Mouse (Mus musculus): ENCODE data around the gene Spryd3. TPM values are rescaled to one million over a fixed set of nuclear protein-coding genes. Genes with fewer than 3 reads are reported as not detected.

Spryd3 gene
- polyA plus RNA-seq, 1 experiment from 2014 or later: 50.8 TPM

GRCm38 (mm10) chr15:102117461-102118443, 18.3 kb downstream of the Spryd3 start:
- Histone ChIP-seq H3K4me2 (no peak overlapping the region), H3K9ac (no peak overlapping the region), H3K9me3 (no peaks in the 10 kb centered on the region), H3K4me3 (no peak overlapping the region), H3K27ac (peak overlapping the region; percentile 78), H3K36me3 (peaks cover 77% of the 10 kb centered on the region), H3K27me3 (no peaks in the 10 kb centered on the region), H3K4me1 (replicated peaks) (peaks cover 34% of the 10 kb centered on the region)
- 77% methylated on average over 19 of the region's 19 CpGs for WGBS
- ATAC-seq (ENCODE audit: low FRiP score): no peak

- no peak overlapping the region for H3K4me3 ChIP-seq
- H3K27me3 ChIP-seq: no peaks in the 10 kb centered on the region
- peak overlapping the region; percentile 78 for H3K27ac ChIP-seq
- H3K4me2 ChIP-seq: no peak overlapping the region
- peak; percentile 70 for ATAC-seq (ENCODE audit: low FRiP score)
- H3K4me1 ChIP-seq (replicated peaks): peaks cover 34% of the 10 kb centered on the region
- H3K36me3 ChIP-seq: peaks cover 70% of the 10 kb centered on the region
- no peaks in the 10 kb centered on the region for H3K9me3 ChIP-seq
- no peak overlapping the region for H3K9ac ChIP-seq
- 71% methylated on average over 11 of the region's 11 CpGs for WGBS
Measured at GRCm38 (mm10) chr15:102116753-102117415, 19.1 kb downstream of the Spryd3 start.

DNA sequence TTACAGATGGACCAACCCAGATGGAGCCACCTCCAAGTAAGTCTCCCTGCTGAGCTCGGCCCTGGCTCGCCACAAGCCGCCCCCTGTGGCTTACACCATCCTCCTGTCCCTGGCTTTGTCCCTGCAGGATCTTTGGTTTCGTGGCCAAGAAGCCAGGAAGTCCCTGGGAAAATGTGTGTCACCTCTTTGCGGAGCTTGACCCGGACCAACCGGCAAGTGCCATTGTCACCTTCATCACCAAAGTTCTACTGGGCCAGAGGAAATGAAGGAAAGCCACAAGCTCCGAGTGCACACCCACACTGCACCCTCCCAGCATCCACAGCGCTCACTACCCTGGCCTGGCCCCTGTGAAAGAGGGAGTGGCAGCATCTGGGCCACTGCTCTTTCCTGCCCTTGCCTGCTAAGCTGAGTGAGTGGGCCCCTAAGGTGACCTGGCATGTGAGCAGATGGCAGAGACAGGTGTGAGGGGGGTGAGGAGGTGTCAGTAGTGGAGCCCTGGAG, 20.3 kb downstream of the Spryd3 start:
- peaks cover 34% of the 10 kb centered on the region for H3K4me1 ChIP-seq (replicated peaks)
- 69% methylated on average over 9 of the region's 9 CpGs for WGBS
- no peaks in the 10 kb centered on the region for H3K27me3 ChIP-seq
- 0 out of 2 replicates have a peak overlapping the region, but pooled peaks have one; percentile 24 for H3K9ac ChIP-seq
- peaks cover 59% of the 10 kb centered on the region for H3K36me3 ChIP-seq
- H3K9me3 ChIP-seq: no peaks in the 10 kb centered on the region
- no peak overlapping the region for H3K4me2 ChIP-seq
- no peak overlapping the region for H3K4me3 ChIP-seq
- peak overlapping the region; percentile 78 for H3K27ac ChIP-seq
- ATAC-seq (ENCODE audit: low FRiP score): no peak

- Histone ChIP-seq H3K4me3 (no peak overlapping the region), H3K27ac (no peak overlapping the region), H3K27me3 (no peaks in the 10 kb centered on the region), H3K9ac (no peak overlapping the region), H3K4me1 (replicated peaks) (peaks cover 29% of the 10 kb centered on the region), H3K4me2 (no peak overlapping the region), H3K36me3 (peaks cover 48% of the 10 kb centered on the region), H3K9me3 (no peaks in the 10 kb centered on the region)
- no peak for ATAC-seq (ENCODE audit: low FRiP score)
- 90% methylated on average over 7 of the region's 7 CpGs for WGBS
Measured at GRCm38 (mm10) chr15:102114651-102115260, 21.3 kb downstream of the Spryd3 start.

DNA sequence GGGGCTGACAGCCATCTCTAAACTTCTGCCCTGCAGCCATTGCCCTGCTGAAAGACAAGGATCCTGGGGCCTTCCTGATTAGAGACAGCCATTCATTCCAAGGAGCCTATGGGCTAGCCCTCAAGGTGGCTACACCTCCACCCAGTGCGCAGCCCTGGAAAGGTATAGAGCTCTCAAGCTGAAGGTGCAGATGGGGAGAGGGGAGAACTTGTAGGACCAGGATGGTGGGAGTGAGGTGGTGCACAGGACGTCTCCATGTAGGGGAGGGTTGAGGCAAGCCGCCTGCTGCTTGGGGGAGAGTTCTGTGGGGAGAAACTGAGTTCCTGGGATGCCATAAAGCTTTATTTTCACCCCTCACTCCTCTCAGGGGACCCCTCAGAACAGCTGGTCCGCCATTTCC, 22.4 kb downstream of the Spryd3 start:
- Histone ChIP-seq H3K4me2 (no peak overlapping the region), H3K9me3 (no peaks in the 10 kb centered on the region), H3K4me1 (replicated peaks) (peaks cover 36% of the 10 kb centered on the region), H3K9ac (no peak overlapping the region), H3K36me3 (peaks cover 38% of the 10 kb centered on the region), H3K4me3 (no peak overlapping the region), H3K27me3 (no peaks in the 10 kb centered on the region), H3K27ac (no peak overlapping the region)
- WGBS: 82% methylated on average over 4 of the region's 4 CpGs
- no peak for ATAC-seq (ENCODE audit: low FRiP score)

DNA sequence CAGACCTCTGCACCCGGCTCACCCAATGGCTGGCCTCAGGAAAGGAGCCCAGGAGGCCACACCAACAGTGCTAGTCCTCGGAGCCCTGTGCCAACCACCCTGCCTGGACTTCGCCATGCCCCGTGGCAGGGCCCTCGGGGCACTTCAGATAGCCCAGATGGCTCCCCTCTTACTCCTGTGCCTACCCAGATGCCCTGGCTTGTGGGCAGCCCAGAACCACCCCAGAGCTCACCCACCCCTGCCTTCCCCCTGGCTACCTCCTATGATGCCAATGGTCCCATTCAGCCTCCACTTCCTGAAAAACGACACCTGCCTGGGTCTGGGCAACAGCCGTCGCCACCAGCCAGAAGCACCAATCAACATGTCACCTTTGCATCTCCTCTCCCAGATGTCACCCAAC, 23.2 kb downstream of the Spryd3 start:
- H3K4me1 ChIP-seq (replicated peaks): peaks cover 37% of the 10 kb centered on the region
- peaks cover under 1% of the 10 kb centered on the region for H3K27me3 ChIP-seq
- H3K4me2 ChIP-seq: no peak overlapping the region
- H3K4me3 ChIP-seq: no peak overlapping the region
- 87% methylated on average over 8 of the region's 8 CpGs for WGBS
- no peak overlapping the region for H3K9ac ChIP-seq
- H3K27ac ChIP-seq: no peak overlapping the region
- H3K9me3 ChIP-seq: no peaks in the 10 kb centered on the region
- ATAC-seq (ENCODE audit: low FRiP score): no peak
- peaks cover 29% of the 10 kb centered on the region for H3K36me3 ChIP-seq

- 89% methylated on average over 6 of the region's 6 CpGs for WGBS
- H3K4me2 ChIP-seq: no peak overlapping the region
- no peak overlapping the region for H3K4me3 ChIP-seq
- peaks cover 34% of the 10 kb centered on the region for H3K4me1 ChIP-seq (replicated peaks)
- peaks cover 7% of the 10 kb centered on the region for H3K27me3 ChIP-seq
- H3K9me3 ChIP-seq: no peaks in the 10 kb centered on the region
- no peak for ATAC-seq (ENCODE audit: low FRiP score)
- no peak overlapping the region for H3K9ac ChIP-seq
- H3K36me3 ChIP-seq: peaks cover 23% of the 10 kb centered on the region
- no peak overlapping the region for H3K27ac ChIP-seq
Measured at GRCm38 (mm10) chr15:102112181-102112580, 23.9 kb downstream of the Spryd3 start.

DNA sequence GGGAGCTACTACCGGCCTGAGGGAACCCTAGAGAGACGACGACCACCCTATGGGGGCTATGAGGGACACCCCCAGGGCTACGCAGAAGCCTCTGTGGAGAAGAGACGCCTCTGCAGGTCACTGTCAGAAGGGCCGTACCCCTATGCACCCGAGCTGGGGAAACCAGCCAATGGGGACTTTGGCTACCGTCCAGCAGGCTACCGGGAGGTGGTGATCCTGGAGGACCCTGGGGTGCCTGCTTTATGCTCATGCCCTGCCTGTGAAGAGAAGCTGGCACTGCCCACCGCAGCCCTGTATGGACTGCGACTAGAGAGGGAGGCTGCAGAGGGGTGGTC, 24.6 kb downstream of the Spryd3 start:
- ATAC-seq (ENCODE audit: low FRiP score): no peak
- WGBS: 81% methylated on average over 11 of the region's 11 CpGs
- Histone ChIP-seq H3K27me3 (peaks cover 15% of the 10 kb centered on the region), H3K9me3 (no peaks in the 10 kb centered on the region), H3K36me3 (peaks cover 15% of the 10 kb centered on the region), H3K27ac (no peak overlapping the region), H3K4me3 (no peak overlapping the region), H3K4me2 (no peak overlapping the region), H3K4me1 (replicated peaks) (peaks cover 34% of the 10 kb centered on the region), H3K9ac (no peak overlapping the region)

- H3K9ac ChIP-seq: no peak overlapping the region
- no peak overlapping the region for H3K4me3 ChIP-seq
- H3K4me1 ChIP-seq (replicated peaks): peaks cover 34% of the 10 kb centered on the region
- WGBS: 78% methylated on average over 29 of the region's 29 CpGs
- H3K27ac ChIP-seq: no peak overlapping the region
- H3K4me2 ChIP-seq: no peak overlapping the region
- no peaks in the 10 kb centered on the region for H3K9me3 ChIP-seq
- ATAC-seq (ENCODE audit: low FRiP score): no peak
- peaks cover 20% of the 10 kb centered on the region for H3K27me3 ChIP-seq
- peaks cover 11% of the 10 kb centered on the region for H3K36me3 ChIP-seq
Measured at GRCm38 (mm10) chr15:102110701-102111494, 25.1 kb downstream of the Spryd3 start.

- Histone ChIP-seq H3K9me3 (no peaks in the 10 kb centered on the region), H3K27ac (no peak overlapping the region), H3K4me3 (no peak overlapping the region), H3K36me3 (peaks cover 4% of the 10 kb centered on the region), H3K4me1 (replicated peaks) (peaks cover 34% of the 10 kb centered on the region), H3K27me3 (peaks cover 26% of the 10 kb centered on the region), H3K9ac (no peak overlapping the region), H3K4me2 (no peak overlapping the region)
- no peak for ATAC-seq (ENCODE audit: low FRiP score)
- WGBS: 91% methylated on average over 7 of the region's 7 CpGs
Measured at GRCm38 (mm10) chr15:102110271-102110670, 25.8 kb downstream of the Spryd3 start.

DNA sequence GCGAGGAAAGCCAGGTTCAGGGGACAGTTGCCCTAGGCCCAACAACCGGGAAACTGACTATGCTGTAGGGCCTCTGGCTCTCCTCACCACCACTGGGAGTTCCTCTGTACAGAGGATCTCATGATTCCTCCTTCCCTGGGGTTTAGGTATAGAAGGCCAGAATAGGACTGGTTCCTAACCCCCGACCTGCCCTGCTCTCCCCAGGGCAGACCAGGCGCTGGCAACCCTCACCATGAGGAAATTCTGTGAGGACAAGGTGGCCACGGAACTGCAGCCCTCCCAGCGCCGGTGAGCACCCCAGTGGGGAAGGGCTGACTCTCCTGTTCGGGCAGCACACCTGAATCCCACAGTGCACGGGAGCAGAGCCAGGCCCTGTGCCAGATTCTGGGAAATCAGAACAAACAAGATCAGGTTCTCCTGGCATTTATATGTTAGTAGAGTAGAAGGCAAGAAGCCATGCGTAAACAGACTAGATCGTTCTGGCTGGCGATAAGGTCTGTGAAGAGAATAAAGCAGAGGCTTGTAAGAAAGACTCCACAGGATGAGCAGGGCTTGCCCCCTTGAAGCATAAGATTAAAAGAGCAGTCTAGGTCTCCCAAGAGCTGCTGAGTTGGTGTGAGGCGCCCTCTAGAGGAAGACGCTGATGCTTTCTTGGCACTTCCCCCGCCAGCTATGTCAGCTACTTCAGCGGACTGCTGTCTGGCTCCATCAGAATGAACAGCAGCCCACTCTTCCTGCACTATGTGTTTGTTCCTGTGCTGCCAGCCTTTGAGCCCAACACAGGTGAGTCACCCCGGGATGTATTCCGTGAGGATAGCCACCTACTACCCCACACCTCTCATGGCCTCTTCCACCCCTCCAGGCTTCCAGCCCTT, 27.1 kb downstream of the Spryd3 start:
- H3K4me2 ChIP-seq: no peak overlapping the region
- H3K4me3 ChIP-seq: no peak overlapping the region
- ATAC-seq (ENCODE audit: low FRiP score): no peak; the same call in 1 of the 2 replicates
- H3K9ac ChIP-seq: no peak overlapping the region
- H3K4me1 ChIP-seq (replicated peaks): peaks cover 42% of the 10 kb centered on the region
- peaks cover 40% of the 10 kb centered on the region for H3K27me3 ChIP-seq
- H3K36me3 ChIP-seq: no peaks in the 10 kb centered on the region
- no peak overlapping the region for H3K27ac ChIP-seq
- 50% methylated on average over 18 of the region's 18 CpGs for WGBS
- no peaks in the 10 kb centered on the region for H3K9me3 ChIP-seq
